Mouse (Mus musculus): Measurements from ENCODE around the gene Olfr821. TPM values are rescaled to one million over a fixed set of nuclear protein-coding genes. Genes with fewer than 3 reads are reported as not detected.

The Olfr821 gene
- not detected in 2 replicates for polyA plus RNA-seq (2012; rRNA removed; ENCODE audit: low replicate concordance)

DNA sequence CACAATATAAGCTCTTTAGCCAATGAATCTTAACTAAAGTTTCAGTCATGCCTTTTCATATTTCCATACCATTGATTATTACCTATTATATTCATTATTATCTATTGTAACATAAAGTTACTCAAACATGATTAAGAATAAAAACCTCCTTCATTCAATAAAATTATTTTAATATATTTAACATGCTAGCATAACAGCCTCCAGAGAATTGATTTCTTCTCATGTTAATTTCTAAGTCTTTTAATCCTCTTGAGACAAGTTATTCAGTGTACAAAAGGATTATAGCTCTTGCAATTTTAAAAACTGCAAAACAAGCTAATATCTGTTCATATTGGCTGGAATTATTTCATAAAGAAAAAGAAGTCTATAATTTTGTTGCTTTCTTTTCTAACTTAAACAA, at the start of gene Olfr821:
Gene Olfr821, plus strand, starts transcription at position 301 of the 400 bp plus-strand sequence.

GRCm38 (mm10) chr10:129984962-129985361, 45.2 kb upstream of the Olfr821 start, which contains the start of gene Gm10310:
Gene Gm10310 (minus strand): TSS chr10:129985062.

GRCm38 (mm10) chr10:130012321-130012720, 17.8 kb upstream of the Olfr821 start, which contains the start of gene Olfr820:
Gene Olfr820 (plus strand): TSS chr10:130012621.

GRCm38 (mm10) chr10:130070910-130071309, 40.8 kb downstream of the Olfr821 start, which contains the start of gene Olfr822:
Gene Olfr822 (plus strand): TSS chr10:130071210.

Other genes starting within 250 kb of the Olfr821 start
- not detected in 2 replicates for gene Olfr810, start 235.4 kb upstream of the Olfr821 start, polyA plus RNA-seq (2012; rRNA removed; ENCODE audit: low replicate concordance)
- gene Olfr811, start 226.0 kb upstream of the Olfr821 start, polyA plus RNA-seq (2012; rRNA removed; ENCODE audit: low replicate concordance): not detected in 2 replicates
- gene Olfr812, start 184.3 kb upstream of the Olfr821 start, polyA plus RNA-seq (2012; rRNA removed; ENCODE audit: low replicate concordance): not detected in 2 replicates
- not detected in 2 replicates for gene Olfr813, start 175.0 kb upstream of the Olfr821 start, polyA plus RNA-seq (2012; rRNA removed; ENCODE audit: low replicate concordance)
- gene Olfr814, start 150.5 kb upstream of the Olfr821 start, polyA plus RNA-seq (2012; rRNA removed; ENCODE audit: low replicate concordance): not detected in 2 replicates
- gene Olfr815, start 124.5 kb upstream of the Olfr821 start, polyA plus RNA-seq (2012; rRNA removed; ENCODE audit: low replicate concordance): not detected in 2 replicates
- not detected in 2 replicates for gene Olfr816, start 114.8 kb upstream of the Olfr821 start, polyA plus RNA-seq (2012; rRNA removed; ENCODE audit: low replicate concordance)
- gene Olfr818, start 81.2 kb upstream of the Olfr821 start, polyA plus RNA-seq (2012; rRNA removed; ENCODE audit: low replicate concordance): not detected in 2 replicates
- gene Olfr819, start 63.1 kb upstream of the Olfr821 start, polyA plus RNA-seq (2012; rRNA removed; ENCODE audit: low replicate concordance): not detected in 2 replicates
- gene Olfr247, start 54.2 kb upstream of the Olfr821 start, polyA plus RNA-seq (2012; rRNA removed; ENCODE audit: low replicate concordance): not detected in 2 replicates
- not detected in 2 replicates for gene Gm10310, start 45.3 kb upstream of the Olfr821 start, polyA plus RNA-seq (2012; rRNA removed; ENCODE audit: low replicate concordance)
- gene Olfr820, start 17.7 kb upstream of the Olfr821 start, polyA plus RNA-seq (2012; rRNA removed; ENCODE audit: low replicate concordance): not detected in 2 replicates
- gene Olfr822, start 40.9 kb downstream of the Olfr821 start, polyA plus RNA-seq (2012; rRNA removed; ENCODE audit: low replicate concordance): not detected in 2 replicates
- not detected in 2 replicates for gene Olfr823, start 85.0 kb downstream of the Olfr821 start, polyA plus RNA-seq (2012; rRNA removed; ENCODE audit: low replicate concordance)
- gene Olfr824, start 99.7 kb downstream of the Olfr821 start, polyA plus RNA-seq (2012; rRNA removed; ENCODE audit: low replicate concordance): not detected in 2 replicates
- not detected in 2 replicates for gene Olfr825, start 136.4 kb downstream of the Olfr821 start, polyA plus RNA-seq (2012; rRNA removed; ENCODE audit: low replicate concordance)
- not detected in 2 replicates for gene Olfr826, start 153.8 kb downstream of the Olfr821 start, polyA plus RNA-seq (2012; rRNA removed; ENCODE audit: low replicate concordance)
- not detected in 2 replicates for gene Olfr827, start 184.1 kb downstream of the Olfr821 start, polyA plus RNA-seq (2012; rRNA removed; ENCODE audit: low replicate concordance)
- not detected in 2 replicates for gene Neurod4, start 249.9 kb downstream of the Olfr821 start, polyA plus RNA-seq (2012; rRNA removed; ENCODE audit: low replicate concordance)